Mouse (Mus musculus) ES-E14 (cell line): ENCODE results near the gene Hs3st3a1. TPM values are rescaled to one million over a fixed set of nuclear protein-coding genes. Genes with fewer than 3 reads are reported as not detected.

Experiments
- DNase-seq: peaks from one replicate; pipeline ENCODE4 v3.0.0-alpha.2; 2013; ENCODE audit warnings: low read depth, low spot score
- H3K27ac ChIP-seq: 2 replicates; pipeline ENCODE4 v1.5.1; 2012; ENCODE audit warnings: low read depth, mild to moderate bottlenecking, low read length, moderate library complexity, mixed read lengths; ENCODE audit not compliant: poor library complexity, insufficient read depth, severe bottlenecking
- H3K36me3 ChIP-seq: 2 replicates; pipeline ENCODE4 v1.6.1; 2012; ENCODE audit warnings: mild to moderate bottlenecking, low read length, moderate library complexity, mixed read lengths; ENCODE audit not compliant: control insufficient read depth, poor library complexity, insufficient read depth, severe bottlenecking
- H3K4me1 ChIP-seq, 2 experiments: fragments of 150-350 bp in 1 of 2; sonication (generic) in 1 of 2; 2 replicates each; pipeline ENCODE4 v1.6.1; 2012; ENCODE audit warnings: low read length in 2 of 2, mild to moderate bottlenecking in 1 of 2, mixed read lengths in 1 of 2; ENCODE audit not compliant: control insufficient read depth in 2 of 2, insufficient read depth in 2 of 2, poor library complexity in 1 of 2
- H3K4me3 ChIP-seq, 2 experiments: fragments of 150-350 bp in 1 of 2; sonication (generic) in 1 of 2; 2 replicates each; pipeline ENCODE4 v1.5.1; 2012; ENCODE audit warnings: low read length in 2 of 2, low read depth in 1 of 2, mild to moderate bottlenecking in 1 of 2, mixed read lengths in 1 of 2; ENCODE audit not compliant: insufficient read depth in 1 of 2, poor library complexity in 1 of 2, severe bottlenecking in 1 of 2
- H3K9ac ChIP-seq: 2 replicates; pipeline ENCODE4 v1.6.1; 2012; ENCODE audit warnings: low read depth, mild to moderate bottlenecking, low read length, mixed read lengths; ENCODE audit not compliant: poor library complexity, insufficient read depth, severe bottlenecking
- H3K9me3 ChIP-seq: fragments of 150-350 bp; sonication (generic); 2 replicates; pipeline ENCODE4 v1.6.1; 2012; ENCODE audit warnings: low read depth, mild to moderate bottlenecking, low read length; ENCODE audit not compliant: control insufficient read depth, insufficient read depth
- CHD2 ChIP-seq: IDR thresholded peaks from 2 replicates; pipeline ENCODE4 v1.6.1; 2014; ENCODE audit warnings: mild to moderate bottlenecking, low read depth, low read length, inconsistent platforms
- HCFC1 ChIP-seq: IDR thresholded peaks from 2 replicates; pipeline ENCODE4 v1.6.1; 2012; ENCODE audit warnings: low read length, inconsistent platforms, borderline replicate concordance; ENCODE audit not compliant: insufficient read depth
- MAFK ChIP-seq: IDR thresholded peaks from 2 replicates; pipeline ENCODE4 v1.6.1; 2014; ENCODE audit warnings: mild to moderate bottlenecking, low read depth, low read length, inconsistent platforms; ENCODE audit not compliant: insufficient read depth
- ZC3H11A ChIP-seq: IDR thresholded peaks from 2 replicates; pipeline ENCODE4 v1.6.1; 2012; ENCODE audit warnings: low read depth, mild to moderate bottlenecking, inconsistent platforms, low read length, borderline replicate concordance
- ZNF384 ChIP-seq: IDR thresholded peaks from 2 replicates; pipeline ENCODE4 v1.6.1; 2012; ENCODE audit warnings: low read depth, low read length, inconsistent platforms
- in situ Hi-C, 2 experiments: fragments of 600-800 bp; cut with MboI; formaldehyde crosslinking; loops; one replicate each; pipeline ENCODE4 v1.15.1; 2025; ENCODE audit warnings: low sequenced_read_pairs in 2 of 2, inconsistent platforms in 1 of 2; ENCODE audit not compliant: unreplicated experiment in 2 of 2
- total RNA-seq: library from RNA; depleted of rRNA; stranded (reverse); fragments of 300-350 nt; gene quantifications from 2 replicates; pipeline ENCODE4 v1.2.3, GENCODE M21; 2012

The Hs3st3a1 gene
- total RNA-seq, 1 experiment, result 0.22 TPM

GRCm38 (mm10) chr11:64505924-64506323 is 70.8 kb downstream of the Hs3st3a1 start:
- no peak for TF ChIP-seq HCFC1
- TF ChIP-seq ZNF384, result no peak
- TF ChIP-seq CHD2, result no peak
- no peak for TF ChIP-seq ZC3H11A
- TF ChIP-seq MAFK, result no peak
- Histone ChIP-seq H3K27ac (no peak overlapping the region), H3K36me3 (no peaks in the 10 kb centered on the region), H3K4me1 (no peaks in the 10 kb centered on the region), H3K9ac (no peak overlapping the region), H3K9me3 (no peaks in the 10 kb centered on the region), H3K4me3 (no peak overlapping the region)
- no peak for DNase-seq
- in situ Hi-C loops, result no loop called here

GRCm38 (mm10) chr11:64507024-64507423 is 71.9 kb downstream of the Hs3st3a1 start:
- Histone ChIP-seq H3K36me3 (no peaks in the 10 kb centered on the region), H3K9ac (no peak overlapping the region), H3K4me1 (no peaks in the 10 kb centered on the region), H3K9me3 (no peaks in the 10 kb centered on the region), H3K4me3 (no peak overlapping the region), H3K27ac (no peak overlapping the region)
- in situ Hi-C loops, result no loop called here
- TF ChIP-seq ZC3H11A (no peak), CHD2 (no peak)
- no peak for DNase-seq

GRCm38 (mm10) chr11:64509106-64509505 is 74.0 kb downstream of the Hs3st3a1 start:
- TF ChIP-seq HCFC1, result no peak
- no peak for TF ChIP-seq CHD2
- no peak for TF ChIP-seq MAFK
- no peak for TF ChIP-seq ZC3H11A
- TF ChIP-seq ZNF384, result no peak
- Histone ChIP-seq H3K9ac (no peak overlapping the region), H3K4me1 (no peaks in the 10 kb centered on the region), H3K27ac (no peak overlapping the region), H3K9me3 (no peaks in the 10 kb centered on the region), H3K36me3 (no peaks in the 10 kb centered on the region), H3K4me3 (no peak overlapping the region)
- DNase-seq, result no peak
- in situ Hi-C loops, result no loop called here

- TF ChIP-seq HCFC1 (no peak), ZC3H11A (no peak), MAFK (no peak), ZNF384 (no peak)
- Histone ChIP-seq H3K36me3 (no peaks in the 10 kb centered on the region), H3K4me3 (no peak overlapping the region), H3K9ac (no peak overlapping the region), H3K9me3 (no peaks in the 10 kb centered on the region), H3K27ac (no peak overlapping the region), H3K4me1 (no peaks in the 10 kb centered on the region)
- in situ Hi-C loops, result no loop called here
- no peak for DNase-seq
These were observed 77.2 kb downstream of the Hs3st3a1 start for GRCm38 (mm10) chr11:64512301-64512700.

GRCm38 (mm10) chr11:64513419-64513818 is 78.3 kb downstream of the Hs3st3a1 start:
- in situ Hi-C loops, result no loop called here
- Histone ChIP-seq H3K9ac (no peak overlapping the region), H3K4me1 (no peaks in the 10 kb centered on the region), H3K9me3 (no peaks in the 10 kb centered on the region), H3K27ac (no peak overlapping the region), H3K4me3 (no peak overlapping the region), H3K36me3 (no peaks in the 10 kb centered on the region)
- no peak for DNase-seq
- TF ChIP-seq MAFK (no peak), CHD2 (no peak), HCFC1 (no peak), ZNF384 (no peak), ZC3H11A (no peak)
